ENCODE assay signal across 8 mouse cellular contexts in the genomic region with DNA sequence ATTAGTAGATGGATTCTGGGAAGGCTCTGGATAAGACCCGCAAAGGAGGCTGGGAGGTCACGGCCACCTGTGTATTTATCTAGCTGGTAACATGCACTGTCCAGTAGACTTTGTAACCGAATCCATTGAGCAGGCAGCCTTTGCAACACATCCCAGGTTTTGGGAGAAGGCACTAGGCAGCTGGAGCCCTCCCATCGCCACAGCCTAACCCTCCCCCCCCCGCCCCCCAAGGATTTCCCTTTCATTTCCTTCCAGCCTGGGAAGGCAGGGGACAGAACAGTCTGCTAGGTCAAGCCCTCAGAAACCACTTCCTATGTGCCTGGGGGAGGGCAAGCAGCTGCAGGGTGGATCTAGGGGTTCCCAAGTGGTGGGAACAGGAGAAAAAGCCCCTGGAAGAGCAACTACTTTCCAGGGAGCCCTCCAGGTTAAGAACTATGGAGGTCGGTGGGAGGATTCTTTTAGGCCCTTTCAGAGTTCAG. TPM values are rescaled to one million over a fixed set of nuclear protein-coding genes. Genes with fewer than 3 reads are reported as not detected.
DNase-seq lines count a peak whose midpoint lies in the region; ATAC-seq and TF ChIP-seq lines count a peak whose summit lies in the region.

No protein-coding gene starts in this region.

- H3K9ac ChIP-seq in heart, postnatal 0 days (replicated peaks; ENCODE audit: low read depth, low read length), result peak overlapping the region; percentile 88
- peak overlapping the region; percentile 83 for H3K9ac ChIP-seq in limb, embryonic 12.5 days (replicated peaks)
- H3K9ac ChIP-seq in midbrain, postnatal 0 days (replicated peaks; ENCODE audit: low read length, poor library complexity, severe bottlenecking), result peak overlapping the region; percentile 66

- peak; percentile 29; the same call in 1 of the 2 replicates for TF ChIP-seq EP300 in heart, postnatal 0 days (IDR thresholded peaks at IDR 0.05; ENCODE audit: low read depth)

- DNase-seq in adrenal gland, adult 2 months, result peak; percentile 43
- DNase-seq in adrenal gland, adult 8-10 months, result no peak
- DNase-seq in heart, postnatal 0 days (ENCODE audit: low spot score), result no peak
- no peak for DNase-seq in midbrain, postnatal 0 days (ENCODE audit: low spot score)
- DNase-seq in left cerebral cortex, postnatal 4 days, result no peak
- no peak for DNase-seq in yolk sac, embryonic 10.5 days (ENCODE audit: low spot score)

- peak overlapping the region; percentile 89 for H3K4me2 ChIP-seq in heart, postnatal 0 days (ENCODE audit: low read depth, low read length)
- peak overlapping the region; percentile 92 for H3K4me2 ChIP-seq in limb, embryonic 12.5 days
- H3K4me2 ChIP-seq in midbrain, postnatal 0 days (ENCODE audit: low read depth, low read length, poor library complexity, severe bottlenecking), result peak overlapping the region; percentile 98

- H3K4me3 ChIP-seq in brown adipose tissue, adult 24 weeks (ENCODE audit: insufficient read depth, low read depth, low read length), result peak overlapping the region; percentile 99
- peak overlapping the region; percentile 93 for H3K4me3 ChIP-seq in heart, postnatal 0 days (ENCODE audit: low read depth, low read length)
- H3K4me3 ChIP-seq in limb, embryonic 12.5 days (replicated peaks), result peak overlapping the region; percentile 79
- peak overlapping the region; percentile 64 for H3K4me3 ChIP-seq in midbrain, postnatal 0 days (ENCODE audit: low read depth, low read length)

- peaks cover 17% of the 10 kb centered on the region for H3K4me1 ChIP-seq in brown adipose tissue, adult 24 weeks (ENCODE audit: control insufficient read depth, insufficient read depth, insufficient read length, low read length)
- peaks cover 30% of the 10 kb centered on the region for H3K4me1 ChIP-seq in heart, postnatal 0 days (ENCODE audit: control insufficient read depth, insufficient read depth)
- H3K4me1 ChIP-seq in limb, embryonic 12.5 days (replicated peaks), result peaks cover 52% of the 10 kb centered on the region
- H3K4me1 ChIP-seq in midbrain, postnatal 0 days (ENCODE audit: insufficient read depth, low read length), result no peaks in the 10 kb centered on the region

- intact Hi-C loops in left cerebral cortex, postnatal 4 days (cut with DNase I), result no loop called here

- ATAC-seq in heart, postnatal 0 days (ENCODE audit: insufficient read depth, low read depth), result 0 out of 2 replicates have a peak, but pooled peaks have one; percentile 9
- no peak for ATAC-seq in limb, embryonic 12.5 days (ENCODE audit: insufficient number of reproducible peaks, insufficient read depth, low FRiP score, low TSS enrichment, low read depth)
- no peak for ATAC-seq in midbrain, postnatal 0 days (ENCODE audit: low FRiP score)

- peak overlapping the region; percentile 84 for H3K27ac ChIP-seq in brown adipose tissue, adult 24 weeks (replicated peaks; ENCODE audit: low read depth, low read length)
- H3K27ac ChIP-seq in heart, postnatal 0 days (ENCODE audit: low read depth), result peak overlapping the region; percentile 96
- peak overlapping the region; percentile 94 for H3K27ac ChIP-seq in limb, embryonic 12.5 days
- H3K27ac ChIP-seq in midbrain, postnatal 0 days (ENCODE audit: low read depth, low read length), result peak overlapping the region; percentile 71

- no peaks in the 10 kb centered on the region for H3K36me3 ChIP-seq in heart, postnatal 0 days (replicated peaks; ENCODE audit: control insufficient read depth, insufficient read depth, low read length)
- no peaks in the 10 kb centered on the region for H3K36me3 ChIP-seq in limb, embryonic 12.5 days
- H3K36me3 ChIP-seq in midbrain, postnatal 0 days (ENCODE audit: insufficient read depth, low read length), result no peaks in the 10 kb centered on the region

- H3K9me3 ChIP-seq in heart, postnatal 0 days (replicated peaks; ENCODE audit: control insufficient read depth, low read length), result no peaks in the 10 kb centered on the region
- H3K9me3 ChIP-seq in limb, embryonic 12.5 days, result no peaks in the 10 kb centered on the region
- H3K9me3 ChIP-seq in midbrain, postnatal 0 days (ENCODE audit: low read length), result no peaks in the 10 kb centered on the region

- TF ChIP-seq CTCF in heart, postnatal 0 days (IDR thresholded peaks at IDR 0.05; ENCODE audit: low read depth), result no peak; the same call in 1 of the 2 replicates
- no peak for TF ChIP-seq CTCF in midbrain, postnatal 0 days (IDR thresholded peaks at IDR 0.05)

- H3K27me3 ChIP-seq in heart, postnatal 0 days (ENCODE audit: control insufficient read depth, insufficient read depth, low read length), result no peaks in the 10 kb centered on the region
- no peaks in the 10 kb centered on the region; the same call in 1 of the 2 replicates for H3K27me3 ChIP-seq in limb, embryonic 12.5 days
- H3K27me3 ChIP-seq in midbrain, postnatal 0 days (ENCODE audit: insufficient read depth, low read length), result peaks cover 14% of the 10 kb centered on the region

- 8% methylated on average over 6 of the region's 6 CpGs for WGBS in heart, postnatal 0 days
- 9% methylated on average over 6 of the region's 6 CpGs for WGBS in limb, embryonic 12.5 days
- 17% methylated on average over 6 of the region's 6 CpGs for WGBS in midbrain, postnatal 0 days

RNA-seq across cellular contexts. Expression of gene Zcchc24, which starts 1.1 kb away (rescaled TPM):
- 10 to 100 TPM; 19.5 to 32.6 TPM for total RNA-seq in adrenal gland, adult 2 months (2021)
- polyA plus RNA-seq in adrenal gland, adult 2 months (2012; rRNA removed), result 19.5 and 20.6 TPM in 2 replicates
- 10 to 100 TPM; 17.8 to 25.0 (median 21.1) TPM for total RNA-seq in adrenal gland, adult 8-10 months (2022)
- polyA plus RNA-seq in brown adipose tissue, adult 24 weeks (2012; ENCODE audit: insufficient read depth, insufficient read length, missing spikeins), result 29.0 and 42.1 TPM in 2 replicates
- 36.6 and 40.3 TPM in 2 replicates for total RNA-seq in heart, postnatal 0 days (2014; rRNA removed; ENCODE audit: low replicate concordance)
- polyA plus RNA-seq in heart, postnatal 0 days (2015; fragmentation: Nextera tagmentation; extraction: Ambion mirVana), result 14.9 and 18.5 TPM in 2 replicates
- polyA plus RNA-seq in limb, embryonic 12.5 days (2016; fragmentation: Nextera tagmentation; extraction: Ambion mirVana), result 28.6 and 32.6 TPM in 2 replicates
- 28.3 and 34.3 TPM in 2 replicates for total RNA-seq in midbrain, postnatal 0 days (2014; rRNA removed)
- 13.9 and 15.3 TPM in 2 replicates for polyA plus RNA-seq in midbrain, postnatal 0 days (2015; fragmentation: Nextera tagmentation; extraction: Ambion mirVana)
- total RNA-seq in left cerebral cortex, postnatal 4 days (2021), result 10 to 100 TPM; 34.2 to 34.8 TPM
